Mouse (Mus musculus) ES-Bruce4 (cell line): ENCODE measurements around the gene Ikzf1.

ENCODE experiments used
- CTCF ChIP-seq: IDR thresholded peaks from one replicate; pipeline ENCODE4 v1.8.1; 2011; ENCODE audit warnings: low read depth, low read length
- EP300 ChIP-seq: IDR thresholded peaks from 2 replicates; pipeline ENCODE4 v1.6.1; 2011; ENCODE audit warnings: low read depth, low read length; ENCODE audit not compliant: insufficient read depth
- POLR2A ChIP-seq: IDR thresholded peaks from one replicate; pipeline ENCODE4 v1.8.1; 2011; ENCODE audit warnings: low read length; ENCODE audit not compliant: insufficient read depth

GRCm38 (mm10) chr11:11798690-11799089 lies 113.9 kb downstream of the Ikzf1 start:
- TF ChIP-seq CTCF (no peak), EP300 (no peak), POLR2A (no peak)
